Mouse (Mus musculus) kidney, adult 2 months (tissue): ENCODE measurements around the gene Slc35f4. TPM values are rescaled to one million over a fixed set of nuclear protein-coding genes. Genes with fewer than 3 reads are reported as not detected.
A peak's percentile ranks its signal among the peaks of the same experiment; 100 is the strongest.
"Not testable (repeated sequence)": the region's sequence is repeated elsewhere in the genome, so short reads cannot be mapped to it uniquely, and the experiment has no call there.

Experiments
- DNase-seq: peaks from one replicate; pipeline ENCODE4 v3.0.0; 2021
- H3K27ac ChIP-seq: fragments of 200-500 bp; 2 replicates; pipeline ENCODE4 v1.5.1; 2012; ENCODE audit warnings: low read depth, low read length, control low read depth, inconsistent platforms; ENCODE audit not compliant: insufficient read depth
- H3K27me3 ChIP-seq: fragments of 200-500 bp; replicated peaks from 2 replicates; pipeline ENCODE4 v1.6.1; 2012; ENCODE audit warnings: mild to moderate bottlenecking, moderate library complexity, low read length, inconsistent platforms; ENCODE audit not compliant: control insufficient read depth, insufficient read depth
- H3K36me3 ChIP-seq: fragments of 200-500 bp; 2 replicates; pipeline ENCODE4 v1.6.1; 2012; ENCODE audit warnings: mild to moderate bottlenecking, moderate library complexity, low read length, inconsistent platforms; ENCODE audit not compliant: control insufficient read depth, insufficient read depth
- H3K4me1 ChIP-seq: fragments of 200-500 bp; 2 replicates; pipeline ENCODE4 v1.6.1; 2011; ENCODE audit warnings: low read length; ENCODE audit not compliant: control insufficient read depth, insufficient read depth
- H3K4me3 ChIP-seq: fragments of 200-500 bp; 2 replicates; pipeline ENCODE4 v1.5.1; 2011; ENCODE audit warnings: mild to moderate bottlenecking, low read depth, low read length, control low read depth; ENCODE audit not compliant: insufficient read depth
- CTCF ChIP-seq: fragments of 200-500 bp; conservative IDR thresholded peaks from 2 replicates; pipeline ENCODE4 v1.5.1; 2011; ENCODE audit warnings: low read depth, mild to moderate bottlenecking, control low read depth, low read length, moderate library complexity, mixed read lengths; ENCODE audit not compliant: insufficient read depth, insufficient read length
- POLR2A ChIP-seq: fragments of 200-500 bp; IDR thresholded peaks from one replicate; pipeline ENCODE4 v1.6.1; 2011; ENCODE audit warnings: low read depth, low read length, control low read depth
- WGBS: fragments of 180-500 bp; shearing (Covaris S2); methylation state at CpG from one replicate; pipeline ENCODE4 v1.1.7; 2018; 5-methylcytosine and 5-hydroxymethylcytosine counted together
- polyA plus RNA-seq: library from polyadenylated mRNA; depleted of rRNA; stranded (reverse); fragments of >200 nt; gene quantifications from 2 replicates; pipeline ENCODE4 v1.2.3, GENCODE M21; 2012

Gene Slc35f4
- polyA plus RNA-seq, 1 experiment: not detected

DNA sequence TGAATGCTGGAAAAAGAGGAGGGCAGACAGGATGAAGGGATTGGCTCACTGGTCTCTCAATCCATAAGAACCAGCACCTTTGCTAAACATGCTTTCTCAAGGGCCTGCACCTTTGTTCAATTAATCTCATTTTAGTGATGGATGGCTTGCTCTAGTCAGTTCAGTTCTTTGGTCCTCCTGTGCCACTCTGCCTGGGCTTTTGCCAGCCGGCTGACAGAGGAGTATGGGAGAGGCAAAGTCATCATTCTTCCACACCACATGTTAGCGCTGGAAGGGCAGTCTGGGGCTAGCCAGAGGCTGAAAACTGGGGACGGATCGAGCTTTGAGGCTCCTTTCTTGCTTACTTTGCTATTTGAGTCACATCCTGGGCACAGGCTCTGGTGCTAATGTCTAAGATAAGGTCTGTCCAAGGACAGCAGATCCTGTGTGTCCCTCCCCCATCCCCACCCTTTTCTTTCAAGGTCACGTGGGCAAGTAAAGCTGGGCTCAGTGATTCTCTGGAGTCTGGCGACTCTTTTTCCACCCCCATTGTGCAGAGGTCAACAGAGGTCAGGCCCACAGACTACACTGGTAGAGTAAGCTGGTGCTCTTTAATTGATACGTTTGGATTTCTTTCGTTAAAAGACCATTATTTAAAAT, 224.7 kb downstream of the Slc35f4 start:
- no peak for TF ChIP-seq POLR2A
- TF ChIP-seq CTCF: no peak
- no peaks in the 10 kb centered on the region for H3K36me3 ChIP-seq
- DNase-seq: no peak
- H3K4me3 ChIP-seq: no peak overlapping the region
- H3K4me1 ChIP-seq: no peaks in the 10 kb centered on the region
- H3K27me3 ChIP-seq: no peaks in the 10 kb centered on the region
- no peak overlapping the region for H3K27ac ChIP-seq
- WGBS: 67% methylated on average over 8 of the region's 8 CpGs

DNA sequence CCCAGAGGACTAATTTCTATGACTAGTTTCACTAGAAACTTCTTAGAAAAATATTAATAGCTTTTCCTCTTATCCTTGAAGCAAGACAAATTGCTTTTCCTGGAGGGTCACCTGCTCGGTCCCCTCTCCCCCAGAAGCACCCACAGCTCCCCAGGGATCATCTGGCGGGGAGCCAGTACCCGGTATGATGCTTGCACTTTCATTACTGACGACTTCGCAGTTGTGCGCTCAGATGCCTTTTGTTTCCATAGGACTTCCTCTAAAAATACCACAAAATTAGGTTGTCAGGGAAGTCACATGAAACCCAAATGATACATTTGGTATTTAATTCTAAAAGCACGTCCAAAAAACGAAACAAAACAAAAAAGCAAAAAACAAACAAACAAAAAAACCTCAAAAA, 225.5 kb downstream of the Slc35f4 start:
- DNase-seq: peak; percentile 3
- H3K27me3 ChIP-seq: no peaks in the 10 kb centered on the region
- no peaks in the 10 kb centered on the region for H3K36me3 ChIP-seq
- H3K27ac ChIP-seq: no peak overlapping the region
- 32% methylated on average over 8 of the region's 8 CpGs for WGBS
- no peak for TF ChIP-seq CTCF
- TF ChIP-seq POLR2A: no peak
- H3K4me3 ChIP-seq: no peak overlapping the region
- no peaks in the 10 kb centered on the region for H3K4me1 ChIP-seq

GRCm38 (mm10) chr14:49293802-49294449, 231.9 kb downstream of the Slc35f4 start:
- WGBS: 40% methylated on average over 4 of the region's 4 CpGs
- no peak for DNase-seq
- no peaks in the 10 kb centered on the region for H3K27me3 ChIP-seq

GRCm38 (mm10) chr14:49290029-49290745, 235.7 kb downstream of the Slc35f4 start:
- Histone ChIP-seq H3K4me1 (no peaks in the 10 kb centered on the region), H3K27ac (no peak overlapping the region), H3K36me3 (no peaks in the 10 kb centered on the region), H3K4me3 (no peak overlapping the region), H3K27me3 (no peaks in the 10 kb centered on the region; the same call in 1 of the 2 replicates)
- no peak for DNase-seq
- no peak for TF ChIP-seq POLR2A
- no peak for TF ChIP-seq CTCF
- WGBS: 83% methylated on average over 3 of the region's 3 CpGs

More at GRCm38 (mm10) chr14:49293802-49294449, 231.9 kb downstream of the Slc35f4 start:
- H3K4me1 ChIP-seq: no peaks in the 10 kb centered on the region
- no peak overlapping the region for H3K27ac ChIP-seq
- H3K36me3 ChIP-seq: no peaks in the 10 kb centered on the region
- no peak overlapping the region for H3K4me3 ChIP-seq
- TF ChIP-seq POLR2A (no peak), CTCF (no peak)

DNA sequence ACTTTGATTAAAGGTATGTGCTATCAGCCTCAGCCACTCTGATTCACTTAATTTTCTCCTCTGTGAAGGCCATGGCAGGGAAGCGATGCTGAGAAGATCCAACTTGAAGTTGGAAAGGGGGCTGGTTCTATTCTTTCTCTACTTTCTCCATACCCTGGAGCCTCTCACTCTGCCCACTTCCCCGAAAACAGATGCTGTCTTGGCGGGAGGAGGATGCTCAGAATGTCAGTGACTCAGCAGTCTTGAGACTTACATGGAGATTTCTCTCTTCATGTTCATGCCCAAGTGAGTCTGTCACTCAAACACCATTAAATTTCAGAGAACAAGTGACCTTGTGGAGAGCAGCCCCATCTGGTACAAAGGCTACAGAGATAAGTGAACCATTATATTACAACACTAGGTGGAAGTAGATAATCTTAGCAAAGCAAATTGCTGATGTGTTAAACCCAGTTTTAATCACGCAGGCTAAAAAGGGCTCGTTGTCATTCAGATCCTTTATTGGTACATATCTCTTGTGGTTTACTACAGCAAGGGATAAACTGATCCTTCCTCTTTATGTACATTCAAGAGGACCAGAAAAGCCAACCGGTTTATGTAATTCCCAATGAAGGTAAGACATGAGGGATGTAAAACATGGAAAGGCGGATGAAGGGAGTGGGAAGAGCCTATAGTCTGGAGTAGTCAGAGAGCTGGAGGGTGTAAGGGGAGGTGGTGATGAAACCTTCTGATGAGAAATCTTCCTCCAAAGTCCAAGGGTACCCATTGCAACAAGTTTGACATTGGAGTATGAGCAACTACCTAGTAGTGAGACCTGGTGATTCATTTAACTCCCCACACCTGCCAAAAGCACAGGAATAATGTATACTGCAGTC, 241.8 kb downstream of the Slc35f4 start:
- peak; percentile 24 for DNase-seq
- WGBS: 69% methylated on average over 7 of the region's 7 CpGs
- Histone ChIP-seq H3K36me3 (no peaks in the 10 kb centered on the region), H3K4me1 (no peaks in the 10 kb centered on the region; the same call in 1 of the 2 replicates), H3K4me3 (no peak overlapping the region), H3K27ac (no peak overlapping the region), H3K27me3 (no peaks in the 10 kb centered on the region; the same call in 1 of the 2 replicates)
- TF ChIP-seq POLR2A (no peak), CTCF (no peak)

- 60% methylated on average over 6 of the region's 6 CpGs for WGBS
- no peak for TF ChIP-seq CTCF
- no peak for TF ChIP-seq POLR2A
- no peaks in the 10 kb centered on the region for H3K27me3 ChIP-seq
- H3K36me3 ChIP-seq: no peaks in the 10 kb centered on the region
- no peak overlapping the region for H3K4me3 ChIP-seq
- peak; percentile 5 for DNase-seq
- H3K4me1 ChIP-seq: no peaks in the 10 kb centered on the region
- H3K27ac ChIP-seq: no peak overlapping the region
Observed at GRCm38 (mm10) chr14:49278880-49279279, 247.0 kb downstream of the Slc35f4 start.

DNA sequence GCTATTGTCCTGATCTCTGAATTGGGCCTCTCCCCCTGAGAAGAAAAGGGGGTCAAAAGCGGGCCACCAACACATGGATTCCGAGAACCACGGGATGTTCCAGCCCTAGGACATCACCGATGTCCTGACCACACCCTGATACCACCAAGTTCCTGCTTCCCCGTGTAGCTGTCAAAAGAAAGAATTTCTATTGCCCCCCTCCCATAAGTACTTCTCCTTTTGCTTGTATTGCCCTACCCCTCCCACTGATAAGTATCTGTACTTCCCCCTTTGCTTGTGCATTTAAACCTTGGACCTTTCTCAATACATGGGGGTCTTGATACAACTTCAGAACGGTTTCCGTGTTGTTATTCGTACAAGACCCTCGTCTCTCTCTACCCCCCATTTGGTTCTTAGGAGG, 247.4 kb downstream of the Slc35f4 start:
- H3K27ac ChIP-seq, H3K36me3 ChIP-seq, DNase-seq, H3K27me3 ChIP-seq, H3K4me1 ChIP-seq, H3K4me3 ChIP-seq: not testable (repeated sequence)
- 91% methylated on average over 9 of the region's 9 CpGs for WGBS
